Comparison of ENCODE assay signal across 24 mouse cellular contexts in genomic region chr2:164516592-164516991, GRCm38 (mm10). TPM values are rescaled to one million over a fixed set of nuclear protein-coding genes. Genes with fewer than 3 reads are reported as not detected.
"Had no signal": no experiment of that assay in that cellular context is flagged by ENCODE, and none has a peak within 500 bp of the region (broad histone marks: within the 10 kb centered on the region; RNA-seq: fewer than 3 reads in every experiment).

No protein-coding gene starts in this region.

- H3K27me3 ChIP-seq: midbrain, embryonic 15.5 days had no signal

- H3K36me3 ChIP-seq: liver, embryonic 13.5 days; midbrain, embryonic 15.5 days; neural tube, embryonic 12.5 days had no signal

- H3K9me3 ChIP-seq: liver, embryonic 13.5 days; midbrain, embryonic 15.5 days; neural tube, embryonic 12.5 days had no signal

- H3K27ac ChIP-seq: kidney, postnatal 0 days; left cerebral cortex, adult 2 months; liver, embryonic 13.5 days; midbrain, embryonic 15.5 days; neural tube, embryonic 12.5 days had no signal

- H3K4me1 ChIP-seq: midbrain, embryonic 15.5 days; neural tube, embryonic 12.5 days had no signal

- H3K4me3 ChIP-seq: left cerebral cortex, adult 2 months; liver, embryonic 13.5 days; midbrain, embryonic 15.5 days; neural tube, embryonic 12.5 days had no signal

- DNase-seq: kidney, adult 9 months; kidney, postnatal 4 days; liver; liver, embryonic 13.5 days; lung, adult 18-20 months; lung, postnatal 36 days; retina, postnatal 1 day; thymus, postnatal 4 days had no signal

- H3K9ac ChIP-seq: liver, embryonic 13.5 days; midbrain, embryonic 15.5 days; neural tube, embryonic 12.5 days had no signal

- H3K4me2 ChIP-seq: liver, embryonic 13.5 days; midbrain, embryonic 11.5 days; midbrain, embryonic 15.5 days; neural tube, embryonic 12.5 days had no signal

- ATAC-seq: lung, postnatal 0 days; midbrain, embryonic 15.5 days had no signal

RNA-seq across cellular contexts. Expression of gene Trp53tg5, which starts 43.1 kb away (rescaled TPM):
- total RNA-seq: layer of hippocampus, adult 8-10 months; layer of hippocampus, postnatal 14 days; left cerebral cortex, adult 2 months; left cerebral cortex, postnatal 14 days; megakaryocyte, adult 5-6 weeks; monocyte, adult 5-6 weeks; neutrophil, adult 5-6 weeks had no signal
- polyA plus RNA-seq: kidney, postnatal 0 days; limb, embryonic 11.5 days; liver, embryonic 13.5 days; lung, postnatal 0 days; midbrain, embryonic 11.5 days; midbrain, embryonic 15.5 days; neural tube, embryonic 12.5 days; spleen, adult 2 months; stomach, embryonic 16.5 days; thymus, postnatal 0 days had no signal

RNA-seq across cellular contexts. Expression of gene Wfdc2, which starts 45.6 kb away (rescaled TPM):
- total RNA-seq: megakaryocyte, adult 5-6 weeks; monocyte, adult 5-6 weeks; neutrophil, adult 5-6 weeks had no signal

RNA-seq across cellular contexts. Expression of gene Gm20458, which starts 55.8 kb away (rescaled TPM):
- total RNA-seq: megakaryocyte, adult 5-6 weeks; monocyte, adult 5-6 weeks; neutrophil, adult 5-6 weeks had no signal
